Mouse (Mus musculus) liver, embryonic 11.5 days (tissue): ENCODE data around the gene Atl2. TPM values are rescaled to one million over a fixed set of nuclear protein-coding genes. Genes with fewer than 3 reads are reported as not detected.

Experiments used
- ATAC-seq: fragments of 200-750 bp; cut with Nextera tagmentation; replicated peaks from 2 replicates; pipeline ENCODE4 v1.8.0; 2017; ENCODE audit warnings: moderate number of reproducible peaks, mild to moderate bottlenecking, moderate TSS enrichment, moderate library complexity; ENCODE audit not compliant: low FRiP score
- DNase-seq: peaks from one replicate; pipeline ENCODE4 v3.0.0-alpha.2; 2017; ENCODE audit warnings: low spot score
- H3K27ac ChIP-seq: fragments of 300-500 bp; sonication (generic); 2 replicates; pipeline ENCODE4 v1.5.1; 2014; ENCODE audit warnings: mild to moderate bottlenecking, low read depth, low read length, control low read depth
- H3K27me3 ChIP-seq: fragments of 300-500 bp; sonication (generic); replicated peaks from 2 replicates; pipeline ENCODE4 v1.6.1; 2014; ENCODE audit warnings: low read length, mixed read lengths; ENCODE audit not compliant: control insufficient read depth, insufficient read depth
- H3K36me3 ChIP-seq: fragments of 300-500 bp; sonication (generic); 2 replicates; pipeline ENCODE4 v1.6.1; 2014; ENCODE audit warnings: mild to moderate bottlenecking, low read length, moderate library complexity, mixed read lengths; ENCODE audit not compliant: control insufficient read depth, insufficient read depth
- H3K4me1 ChIP-seq: fragments of 300-500 bp; sonication (generic); replicated peaks from 2 replicates; pipeline ENCODE4 v1.6.1; 2014; ENCODE audit warnings: low read length, mixed read lengths; ENCODE audit not compliant: control insufficient read depth, insufficient read depth
- H3K4me2 ChIP-seq: fragments of 300-500 bp; sonication (generic); 2 replicates; pipeline ENCODE4 v1.6.1; 2014; ENCODE audit warnings: mild to moderate bottlenecking, control low read depth, moderate library complexity
- H3K4me3 ChIP-seq: fragments of 300-500 bp; sonication (generic); 2 replicates; pipeline ENCODE4 v1.5.1; 2014; ENCODE audit warnings: low read depth, low read length, control low read depth
- H3K9ac ChIP-seq: fragments of 300-500 bp; sonication (generic); 2 replicates; pipeline ENCODE4 v1.6.1; 2014; ENCODE audit warnings: low read depth, low read length, control low read depth
- H3K9me3 ChIP-seq: fragments of 300-500 bp; sonication (generic); 2 replicates; pipeline ENCODE4 v1.6.1; 2016; ENCODE audit warnings: low read length, inconsistent platforms, mixed read lengths; ENCODE audit not compliant: control insufficient read depth
- WGBS: fragments of 180-500 bp; shearing (Covaris S2); extraction: QIAGEN DNeasy Blood & Tissue Kit; methylation state at CpG from one replicate; pipeline ENCODE4 v1.1.7; 2014; 5-methylcytosine and 5-hydroxymethylcytosine counted together
- polyA plus RNA-seq: library from polyadenylated mRNA; unstranded; fragments of >200 nt; fragmentation: Nextera tagmentation; extraction: Ambion mirVana; gene quantifications from 2 replicates; pipeline ENCODE4 v1.2.1, GENCODE M21; 2014

Gene Atl2
- polyA plus RNA-seq, 1 experiment from 2014 or later, result 51.0 TPM

GRCm38 (mm10) chr17:79894054-79894453, 1.9 kb downstream of the Atl2 start:
- ATAC-seq, result no peak
- H3K9me3 ChIP-seq, result no peaks in the 10 kb centered on the region
- no peak for DNase-seq
- H3K27ac ChIP-seq, result no peak overlapping the region; the same call in 1 of the 2 replicates
- peaks cover 37% of the 10 kb centered on the region for H3K4me1 ChIP-seq
- WGBS, result 23% methylated on average over 4 of the region's 4 CpGs
- H3K9ac ChIP-seq, result no peak overlapping the region
- H3K4me3 ChIP-seq, result peak overlapping the region; percentile 79
- H3K27me3 ChIP-seq, result peaks cover 7% of the 10 kb centered on the region
- no peaks in the 10 kb centered on the region for H3K36me3 ChIP-seq
- H3K4me2 ChIP-seq, result peak overlapping the region; percentile 92

DNA sequence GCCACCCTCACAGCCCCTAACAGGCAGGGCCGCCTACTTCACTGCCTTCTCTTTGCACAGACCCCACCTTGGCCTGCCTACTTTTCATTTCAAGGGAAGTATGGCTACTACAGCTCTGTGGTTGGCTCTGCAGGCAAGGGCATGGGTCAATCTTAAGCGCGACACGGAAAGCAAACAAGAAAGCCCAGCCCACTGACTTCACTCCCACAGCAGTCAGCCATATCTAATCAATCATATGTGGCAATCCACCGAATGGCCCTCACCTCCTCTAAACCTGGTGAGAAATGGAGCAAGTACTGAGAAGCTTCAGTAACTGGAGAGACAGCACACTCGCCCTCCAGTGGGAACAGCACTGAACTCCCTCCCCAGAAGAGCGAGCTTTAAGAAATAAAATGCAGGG, 4.0 kb downstream of the Atl2 start:
- Histone ChIP-seq H3K9me3 (no peaks in the 10 kb centered on the region), H3K4me3 (no peak overlapping the region), H3K27ac (no peak overlapping the region), H3K27me3 (no peaks in the 10 kb centered on the region), H3K4me1 (peaks cover 37% of the 10 kb centered on the region), H3K4me2 (peak overlapping the region; percentile 92), H3K36me3 (no peaks in the 10 kb centered on the region), H3K9ac (no peak overlapping the region)
- no peak for DNase-seq
- 0 out of 2 replicates have a peak, but pooled peaks have one; percentile 2 for ATAC-seq
- WGBS, result 24% methylated on average over 7 of the region's 7 CpGs

- DNase-seq (no peak), ATAC-seq (no peak)
- Histone ChIP-seq H3K36me3 (no peaks in the 10 kb centered on the region), H3K27me3 (no peaks in the 10 kb centered on the region), H3K4me3 (no peak overlapping the region), H3K4me1 (peaks cover 22% of the 10 kb centered on the region), H3K4me2 (no peak overlapping the region), H3K9ac (no peak overlapping the region), H3K27ac (no peak overlapping the region), H3K9me3 (no peaks in the 10 kb centered on the region)
- WGBS, result 82% methylated on average over 1 of the region's 1 CpGs
Measured at GRCm38 (mm10) chr17:79887926-79888325, 8.0 kb downstream of the Atl2 start.

GRCm38 (mm10) chr17:79883198-79883597, 12.7 kb downstream of the Atl2 start:
- ATAC-seq, result no peak
- H3K27me3 ChIP-seq, result no peaks in the 10 kb centered on the region
- H3K4me3 ChIP-seq, result no peak overlapping the region
- no peak overlapping the region for H3K4me2 ChIP-seq
- DNase-seq, result no peak
- no peak overlapping the region for H3K9ac ChIP-seq
- H3K27ac ChIP-seq, result no peak overlapping the region
- WGBS, result 29% methylated on average over 4 of the region's 4 CpGs
- peaks cover 7% of the 10 kb centered on the region for H3K4me1 ChIP-seq
- no peaks in the 10 kb centered on the region for H3K9me3 ChIP-seq
- no peaks in the 10 kb centered on the region for H3K36me3 ChIP-seq

GRCm38 (mm10) chr17:79865027-79865426, 30.9 kb downstream of the Atl2 start:
- WGBS, result 93% methylated on average over 5 of the region's 5 CpGs
- DNase-seq, result no peak
- no peaks in the 10 kb centered on the region for H3K27me3 ChIP-seq
- peaks cover 24% of the 10 kb centered on the region for H3K36me3 ChIP-seq
- no peaks in the 10 kb centered on the region for H3K4me1 ChIP-seq
- no peak overlapping the region for H3K4me2 ChIP-seq
- H3K9ac ChIP-seq, result no peak overlapping the region
- no peak overlapping the region for H3K4me3 ChIP-seq
- ATAC-seq, result no peak
- H3K27ac ChIP-seq, result no peak overlapping the region
- no peaks in the 10 kb centered on the region for H3K9me3 ChIP-seq

DNA sequence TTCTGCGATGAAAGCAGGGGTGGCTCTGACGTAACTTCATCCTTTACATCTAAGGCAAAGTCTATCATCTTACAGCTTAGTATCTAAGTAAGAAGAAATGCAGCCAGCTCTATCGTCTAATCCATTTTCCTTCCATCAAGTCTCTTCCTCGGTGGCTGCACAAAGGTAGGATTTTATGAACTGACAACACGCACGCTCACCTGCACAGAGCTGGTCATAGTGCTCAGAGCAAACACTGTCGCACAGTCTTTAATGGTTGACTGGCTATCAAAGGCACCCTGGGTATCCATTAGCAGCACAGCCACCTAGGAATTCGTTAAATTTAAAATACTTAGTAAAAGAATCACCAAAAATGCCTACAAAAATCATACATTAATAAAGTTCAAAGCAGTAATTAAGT, 31.4 kb downstream of the Atl2 start:
- H3K27ac ChIP-seq, result no peak overlapping the region
- H3K4me3 ChIP-seq, result no peak overlapping the region
- WGBS, result 93% methylated on average over 8 of the region's 8 CpGs
- H3K27me3 ChIP-seq, result no peaks in the 10 kb centered on the region
- no peaks in the 10 kb centered on the region for H3K9me3 ChIP-seq
- H3K4me1 ChIP-seq, result no peaks in the 10 kb centered on the region
- no peak for DNase-seq
- H3K4me2 ChIP-seq, result no peak overlapping the region
- no peak overlapping the region for H3K9ac ChIP-seq
- H3K36me3 ChIP-seq, result peaks cover 26% of the 10 kb centered on the region
- ATAC-seq, result no peak

DNA sequence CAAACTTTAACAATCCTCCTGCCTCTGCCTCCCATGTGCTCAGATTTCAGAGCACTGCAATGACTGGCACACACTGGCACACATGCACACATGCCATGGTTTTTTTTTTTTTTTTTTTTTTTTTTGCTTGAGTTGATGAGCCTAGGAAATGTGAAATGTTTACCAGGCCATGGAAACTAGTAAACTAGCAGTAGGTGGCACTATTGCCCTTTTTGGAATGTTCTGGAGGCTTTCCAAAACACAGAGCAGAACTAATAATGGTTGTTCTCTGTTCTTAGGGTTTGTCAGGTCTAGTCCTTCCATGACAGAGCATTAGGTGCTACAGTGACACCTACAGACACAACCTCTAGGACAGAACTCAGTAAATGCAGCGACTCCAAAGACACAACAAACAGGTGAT, 33.9 kb downstream of the Atl2 start:
- no peak for ATAC-seq
- Histone ChIP-seq H3K4me1 (no peaks in the 10 kb centered on the region), H3K4me2 (no peak overlapping the region), H3K9me3 (no peaks in the 10 kb centered on the region), H3K27me3 (no peaks in the 10 kb centered on the region), H3K36me3 (peaks cover 31% of the 10 kb centered on the region), H3K27ac (no peak overlapping the region), H3K9ac (no peak overlapping the region), H3K4me3 (no peak overlapping the region)
- 81% methylated on average over 1 of the region's 1 CpGs for WGBS
- DNase-seq, result no peak

GRCm38 (mm10) chr17:79855533-79855932, 40.4 kb downstream of the Atl2 start:
- no peak for DNase-seq
- Histone ChIP-seq H3K36me3 (peaks cover 32% of the 10 kb centered on the region), H3K9ac (no peak overlapping the region), H3K27me3 (no peaks in the 10 kb centered on the region), H3K4me1 (no peaks in the 10 kb centered on the region), H3K27ac (no peak overlapping the region), H3K9me3 (no peaks in the 10 kb centered on the region), H3K4me2 (no peak overlapping the region), H3K4me3 (no peak overlapping the region)
- no peak for ATAC-seq
- 87% methylated on average over 8 of the region's 8 CpGs for WGBS

DNA sequence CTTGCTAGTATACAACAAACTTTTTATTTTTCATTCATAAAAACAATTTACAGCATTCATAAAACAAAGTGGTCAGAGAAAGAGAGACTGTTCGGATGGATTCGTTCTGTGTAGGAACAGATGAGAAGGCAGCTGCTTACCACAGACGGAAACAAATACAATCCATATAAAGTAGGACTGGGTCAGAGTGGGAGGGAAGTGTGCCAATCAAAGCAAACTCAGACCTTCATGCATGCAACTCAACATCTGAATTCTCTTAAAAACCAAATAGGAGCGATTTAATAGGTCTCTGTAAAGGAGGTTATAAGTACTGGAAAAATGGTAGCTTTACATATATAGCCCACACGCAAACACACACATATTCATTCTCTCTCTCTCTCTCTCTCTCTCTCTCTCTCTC, 47.5 kb downstream of the Atl2 start:
- Histone ChIP-seq H3K9me3 (no peaks in the 10 kb centered on the region), H3K4me2 (no peak overlapping the region), H3K4me1 (no peaks in the 10 kb centered on the region), H3K9ac (no peak overlapping the region), H3K27me3 (no peaks in the 10 kb centered on the region), H3K36me3 (peaks cover 29% of the 10 kb centered on the region), H3K27ac (no peak overlapping the region), H3K4me3 (no peak overlapping the region)
- no peak for DNase-seq
- ATAC-seq, result no peak
- WGBS, result 98% methylated on average over 5 of the region's 5 CpGs
